Mouse (Mus musculus): ENCODE results near the gene Slc13a1. TPM values are rescaled to one million over a fixed set of nuclear protein-coding genes. Genes with fewer than 3 reads are reported as not detected.

The Slc13a1 gene
- 0.06 TPM in 1 of 2 replicates, not detected in the other for polyA plus RNA-seq (2021; fragmentation: Nextera tagmentation)
- long read RNA-seq, experiment 1, result 0 reads
- long read RNA-seq, experiment 2, partial matches to known transcripts, result 0 of 1 reads
- long read RNA-seq, experiment 2, other reads (novel, unspliced or antisense), result 1 of 1 reads

DNA sequence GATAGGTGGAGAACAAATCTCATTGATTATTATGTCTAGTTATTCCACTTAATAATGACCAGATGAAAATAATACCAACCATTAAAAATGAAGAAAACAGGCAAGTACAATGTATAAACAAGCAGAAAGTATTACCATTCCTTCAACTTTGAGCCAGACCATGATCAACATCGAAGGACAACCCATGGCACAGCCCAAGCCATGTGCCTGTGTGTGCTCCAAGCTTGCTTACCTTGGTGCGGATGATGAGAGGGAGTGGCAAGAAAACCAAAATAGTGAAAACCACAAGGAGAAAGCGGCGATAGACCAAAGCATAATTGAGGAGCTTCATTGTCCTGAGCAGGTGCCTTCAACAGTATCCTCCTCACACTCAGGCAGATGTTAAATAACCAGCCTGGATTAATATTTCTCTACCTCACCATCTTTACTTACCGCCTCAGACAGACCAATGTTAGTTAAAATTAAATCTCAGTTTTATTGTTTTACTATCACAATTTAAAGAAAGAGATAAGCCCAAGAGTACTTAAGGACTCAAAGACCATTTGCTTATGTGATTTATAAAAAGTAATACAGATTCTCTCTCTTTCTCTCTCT lies at the start of gene Slc13a1:
TSS of gene Slc13a1 (minus strand) at position 359 of the 594 bp plus-strand sequence.

Small RNAs within 50 kb of the gene (microRNA-seq; reads per million reads assigned to microRNA genes)
- gene Gm26386, result not detected

Other genes starting within 250 kb of the Slc13a1 start
- gene Tas2r118, start 198.0 kb downstream of the Slc13a1 start, polyA plus RNA-seq (2021; fragmentation: Nextera tagmentation), result not detected in 2 replicates